Mouse (Mus musculus): Measurements from ENCODE around the gene Ctxn1.
"Not testable (repeated sequence)": the region's sequence is repeated elsewhere in the genome, so short reads cannot be mapped to it uniquely, and the experiment has no call there.

Gene Ctxn1

DNA sequence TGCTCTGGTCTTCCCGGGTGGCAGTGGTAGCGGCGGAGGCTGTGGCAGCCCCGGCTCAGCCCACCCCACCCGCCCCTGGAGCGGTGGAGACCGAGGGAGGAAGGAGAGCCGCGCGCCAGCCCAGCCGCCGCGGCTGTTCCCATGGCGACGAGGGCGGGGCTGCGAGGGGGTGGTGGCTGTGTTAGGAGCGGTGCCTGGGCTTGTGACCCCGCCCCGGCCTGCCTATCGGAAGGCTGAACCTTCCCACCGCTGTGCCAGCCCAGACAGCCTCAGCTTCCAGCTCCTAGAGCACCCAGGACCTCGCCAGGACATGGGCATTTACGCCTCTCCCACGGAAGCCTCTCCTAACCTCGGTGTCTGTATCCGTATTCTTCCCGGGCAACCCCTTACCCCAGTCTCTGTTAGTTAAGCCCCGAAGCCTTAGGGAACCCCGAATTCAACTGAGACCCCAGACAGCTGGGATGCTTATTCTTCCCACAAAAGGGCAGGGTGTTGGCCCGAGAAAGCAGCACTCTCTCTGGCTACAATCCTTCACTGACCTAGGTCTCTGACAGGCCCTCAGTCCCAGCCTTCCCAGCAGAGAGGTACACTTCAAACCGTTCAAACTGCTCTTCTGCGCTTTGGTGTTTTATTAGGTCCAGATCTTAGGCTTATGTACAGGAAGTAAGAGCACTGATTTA, at the start of gene Ctxn1:
TSS of gene Ctxn1 (minus strand) at position 150 of the 680 bp plus-strand sequence.
- peak; percentile 98 for DNase-seq (ENCODE audit: low read depth, low spot score)

DNA sequence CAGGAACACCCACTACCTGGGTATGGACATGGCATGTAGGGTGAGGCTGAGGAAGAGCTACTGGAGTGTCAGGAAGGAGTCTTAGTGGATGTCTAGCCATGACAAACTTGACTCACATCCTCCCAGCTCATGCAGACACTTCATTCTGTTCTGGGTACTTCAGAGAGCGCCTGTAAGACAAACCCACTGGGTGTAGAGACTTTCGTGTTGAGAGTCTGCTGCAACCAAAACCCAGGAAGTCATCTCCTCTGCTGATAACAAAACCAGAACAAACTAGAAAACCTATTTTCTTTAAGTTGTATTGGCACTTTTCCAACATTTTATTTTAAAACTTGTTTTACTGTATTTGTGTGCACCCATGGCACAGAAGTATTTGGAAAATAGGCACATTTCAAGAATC, 46.8 kb upstream of the Ctxn1 start:
- no peak for DNase-seq (ENCODE audit: low read depth, low spot score)

DNA sequence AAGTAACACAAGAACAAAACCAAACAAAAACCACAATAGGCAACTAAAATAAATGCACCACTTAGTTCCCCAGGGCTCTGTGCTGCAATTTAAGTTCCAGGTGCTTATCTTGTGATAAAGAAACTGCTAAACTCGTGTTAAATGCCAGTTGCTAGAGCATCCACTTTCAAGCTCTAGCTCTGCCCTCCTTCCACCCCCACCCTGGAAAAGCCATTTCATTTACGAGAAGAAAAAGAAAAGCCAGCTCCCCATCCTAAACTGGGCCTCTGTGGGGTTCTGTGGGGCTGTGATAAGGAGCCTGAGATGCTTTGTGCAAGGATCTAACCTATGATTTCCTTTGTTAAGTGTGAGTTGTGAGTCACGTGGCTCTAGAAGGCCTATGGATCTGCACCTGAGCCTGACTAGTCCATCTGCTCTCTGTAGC, 45.1 kb upstream of the Ctxn1 start:
- DNase-seq (ENCODE audit: low read depth, low spot score) = no peak

DNA sequence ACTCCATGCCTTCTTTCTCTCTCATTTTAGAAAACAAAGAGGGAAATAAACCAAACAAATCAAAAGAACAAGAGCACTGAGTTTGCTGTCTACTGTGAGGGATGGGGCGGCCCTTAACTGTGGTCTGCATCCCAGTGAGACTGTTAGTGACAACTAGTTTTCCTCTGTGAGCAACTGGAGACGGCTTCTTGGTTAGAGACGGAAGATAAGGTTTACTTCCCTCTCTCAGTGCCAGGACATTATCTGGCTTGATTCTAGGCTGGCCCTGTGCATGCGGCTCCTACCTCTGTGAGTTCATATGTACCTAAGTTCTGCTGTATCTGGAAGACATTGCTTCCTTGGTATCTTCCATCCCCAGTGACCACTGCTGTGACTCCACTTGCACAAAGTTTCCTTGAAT, 38.7 kb upstream of the Ctxn1 start:
- no peak for DNase-seq (ENCODE audit: low read depth, low spot score)

DNA sequence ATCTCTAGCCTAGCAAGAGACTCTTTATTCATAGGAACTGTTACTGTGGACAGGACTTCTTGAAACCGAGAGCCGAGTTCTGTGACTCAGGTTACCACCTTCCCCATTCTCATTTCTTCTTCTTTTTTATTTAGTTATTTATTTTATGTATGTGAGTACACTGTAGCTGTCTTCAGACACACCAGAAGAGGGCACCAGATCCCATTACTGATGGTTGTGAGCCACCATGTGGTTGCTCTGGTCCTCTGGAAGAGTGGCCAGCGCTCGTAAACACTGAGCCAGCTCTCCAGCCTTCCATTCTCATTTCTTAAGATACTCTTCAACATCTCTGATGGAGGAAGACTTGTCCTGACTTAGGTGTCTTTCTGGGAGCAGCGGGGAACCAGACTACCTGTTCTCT, 33.7 kb upstream of the Ctxn1 start:
- no peak for DNase-seq (ENCODE audit: low read depth, low spot score)

DNA sequence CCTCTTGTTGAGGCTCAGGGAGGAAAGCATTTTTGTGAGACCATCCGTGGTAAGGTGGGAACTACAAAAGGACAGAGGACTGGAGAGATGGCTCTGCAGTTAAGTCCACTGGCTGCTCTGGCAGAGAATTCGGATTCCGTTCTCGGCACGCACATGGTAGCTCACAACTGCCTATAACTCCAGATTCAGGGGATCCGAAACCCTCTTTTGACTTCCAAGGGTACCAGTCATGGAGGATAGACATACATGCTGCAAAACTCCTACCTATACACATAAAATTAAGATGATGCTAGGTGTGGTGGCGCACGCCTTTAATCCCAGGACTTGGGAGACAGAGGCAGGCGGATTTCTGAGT, 17.0 kb upstream of the Ctxn1 start:
- DNase-seq (ENCODE audit: low read depth, low spot score) = no peak

DNA sequence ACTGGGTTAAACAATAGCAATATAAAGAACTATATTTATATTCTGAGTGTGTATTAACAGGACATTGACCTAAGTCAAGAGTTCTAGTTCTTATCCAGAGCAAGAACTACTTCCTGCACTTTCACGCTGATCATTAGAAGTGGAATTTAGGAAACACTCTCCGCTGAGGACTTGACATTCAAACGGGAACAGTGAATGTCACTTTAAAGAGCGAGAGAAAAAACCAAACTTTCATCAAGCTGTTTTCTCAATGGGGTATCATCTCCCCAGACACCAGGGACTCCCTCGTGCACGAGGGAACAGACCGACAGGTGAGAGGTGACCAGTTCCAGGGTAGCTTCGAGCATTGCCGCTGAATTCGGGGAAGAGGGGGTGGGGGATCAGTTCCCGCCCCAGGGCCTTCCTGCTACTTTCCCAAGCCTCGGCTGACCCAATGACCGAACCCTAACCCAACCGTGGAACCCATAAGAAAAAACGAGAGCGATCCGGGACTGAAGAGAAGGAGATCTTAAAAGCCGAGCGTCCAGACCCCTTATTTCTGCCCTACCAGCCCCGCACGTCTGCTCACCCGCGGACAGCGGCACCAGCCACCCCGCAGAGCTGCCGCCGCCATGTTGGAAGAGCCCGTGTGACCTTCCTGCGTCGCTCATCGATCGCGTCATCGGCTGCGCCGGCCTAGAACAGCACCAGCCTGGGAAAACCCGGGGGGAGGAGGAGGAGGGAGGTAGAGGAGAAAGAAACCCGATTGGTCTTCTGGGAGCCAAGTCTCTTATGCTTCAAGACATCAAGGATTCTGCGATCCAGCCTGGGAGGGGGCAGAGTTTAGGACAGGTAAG, 16.4 kb upstream of the Ctxn1 start, which contains the start of gene Timm44:
TSS of gene Timm44 (minus strand) at position 639 of the 836 bp plus-strand sequence.
- DNase-seq (ENCODE audit: low read depth, low spot score) = peak; percentile 98

DNA sequence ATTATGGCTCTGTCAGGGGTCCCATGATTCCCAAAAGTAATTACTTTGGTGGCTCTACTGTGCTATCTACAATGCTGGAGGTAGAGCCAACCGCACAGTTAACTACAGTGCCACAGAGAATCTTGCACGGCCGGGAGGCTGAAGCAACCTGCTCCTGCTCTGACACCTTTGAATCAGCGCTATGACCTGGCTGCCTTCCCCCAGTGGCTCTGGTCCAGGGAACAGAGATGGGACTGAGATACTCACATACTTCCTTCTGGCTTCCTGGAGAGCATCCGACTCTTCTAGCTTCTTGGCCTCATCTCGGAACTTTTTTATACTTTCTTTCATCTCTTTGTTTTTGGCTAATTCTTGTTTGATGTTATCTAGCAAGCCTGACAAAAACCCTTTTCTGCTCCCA, 10.5 kb upstream of the Ctxn1 start:
- no peak for DNase-seq (ENCODE audit: low read depth, low spot score)

DNA sequence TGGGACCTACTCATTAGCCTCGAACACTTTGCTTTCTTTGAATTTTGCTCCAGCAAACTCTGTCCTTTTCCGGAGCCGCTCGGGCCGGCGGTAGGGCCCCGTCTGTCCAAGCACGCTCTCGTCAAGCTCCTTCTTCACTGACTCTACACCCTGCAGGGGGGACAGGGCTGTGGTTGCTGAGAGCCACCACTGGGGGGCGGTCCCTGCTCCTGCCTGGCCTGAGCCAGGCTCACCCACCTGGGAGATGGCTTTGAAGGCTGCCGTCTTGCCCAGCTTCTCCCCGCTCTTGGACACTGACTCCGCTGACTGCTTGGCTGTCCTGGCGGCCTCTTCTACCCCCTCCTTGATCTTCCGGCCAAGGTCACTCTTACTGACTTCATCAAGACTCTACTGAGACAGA, 8.6 kb upstream of the Ctxn1 start:
- peak; percentile 81 for DNase-seq (ENCODE audit: low read depth, low spot score)

DNA sequence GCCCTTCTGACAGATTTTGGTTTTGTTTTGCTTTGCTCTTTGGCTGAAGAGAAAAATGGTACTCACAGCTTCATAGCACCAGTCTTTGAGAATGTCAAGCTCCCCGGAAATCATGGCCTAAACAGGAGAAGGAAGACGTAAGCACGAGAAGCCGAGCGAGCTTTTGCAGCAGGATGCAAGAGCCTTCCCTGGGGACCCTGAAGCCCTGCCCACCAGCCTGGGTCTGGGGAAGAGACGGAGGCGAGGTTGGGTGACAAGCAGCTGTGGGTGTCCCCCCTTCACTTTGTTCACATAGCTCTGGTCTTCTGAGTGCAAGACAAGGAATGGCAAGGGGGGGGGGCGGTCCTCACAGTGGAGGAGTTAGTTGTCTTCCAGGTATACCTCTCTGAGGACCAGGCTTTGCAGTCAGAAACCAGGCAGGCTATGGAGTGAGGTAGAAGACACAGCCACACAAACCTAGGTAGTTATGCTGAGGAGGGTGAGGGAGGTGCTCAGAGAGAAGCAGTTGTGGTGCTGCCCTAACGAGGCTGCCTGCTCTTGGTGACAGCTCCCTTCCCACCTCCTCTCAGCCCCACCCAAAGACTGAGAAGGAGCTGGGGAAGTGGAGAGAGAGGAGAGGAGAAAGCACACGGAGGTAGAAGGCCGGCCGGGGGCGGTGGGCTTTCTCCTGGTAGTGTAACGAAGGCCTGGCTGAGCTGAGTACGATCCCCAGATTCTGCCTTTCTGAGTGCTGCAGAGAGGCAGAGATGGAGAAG, 6.3 kb upstream of the Ctxn1 start:
- no peak for DNase-seq (ENCODE audit: low read depth, low spot score)

DNA sequence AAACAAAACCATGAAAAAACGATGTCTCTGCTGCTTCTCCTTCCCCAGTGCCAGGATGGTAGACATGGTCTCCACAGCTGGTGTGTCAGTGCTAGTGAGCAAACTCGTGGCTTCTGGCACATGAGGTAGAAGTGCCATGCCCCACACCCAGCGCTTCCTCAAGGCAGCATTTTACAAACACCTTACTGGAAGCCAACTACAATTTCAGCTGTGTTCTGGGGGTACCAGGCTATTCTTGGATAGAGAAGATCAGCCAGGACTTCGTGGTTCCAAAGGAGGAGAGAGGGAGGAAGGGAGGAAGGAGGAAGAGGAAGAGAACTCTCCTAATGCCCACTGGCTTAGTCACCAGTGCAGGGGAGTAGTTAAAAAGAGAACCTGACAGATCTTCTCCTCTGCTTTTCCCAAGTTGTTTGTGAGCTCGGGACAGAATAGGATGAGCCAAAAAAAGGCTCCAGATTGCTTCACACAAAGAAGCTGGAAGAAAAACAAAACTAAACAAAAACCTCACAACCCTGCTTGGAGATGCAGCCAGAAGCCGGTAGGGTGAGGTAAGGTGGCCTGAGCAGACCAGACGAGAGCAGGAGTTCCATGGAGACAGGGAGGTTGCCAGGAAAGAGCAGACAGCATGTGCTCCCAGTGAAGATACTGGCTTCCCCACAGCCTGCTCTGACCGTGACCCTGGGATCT, 4.2 kb upstream of the Ctxn1 start:
- DNase-seq (ENCODE audit: low read depth, low spot score) = no peak

DNA sequence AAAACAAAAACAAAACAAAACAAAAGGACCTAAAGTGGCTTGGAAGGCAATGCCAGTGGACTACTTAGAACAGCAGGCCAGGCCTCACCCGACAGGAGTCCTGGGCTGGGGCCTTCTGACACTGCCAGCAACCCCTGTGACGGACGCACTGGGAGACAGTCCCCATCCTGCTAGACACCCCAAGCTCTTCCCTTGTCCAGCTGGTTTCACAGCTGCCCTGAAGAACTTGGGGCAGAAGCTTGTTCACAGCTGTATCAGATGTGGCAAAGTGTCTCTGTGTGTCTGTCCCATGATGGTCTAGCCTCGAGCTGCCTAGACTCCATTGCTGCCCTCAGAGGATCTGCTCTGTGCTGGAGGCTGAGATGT, 714 bp upstream of the Ctxn1 start:
- DNase-seq (ENCODE audit: low read depth, low spot score) = no peak

DNA sequence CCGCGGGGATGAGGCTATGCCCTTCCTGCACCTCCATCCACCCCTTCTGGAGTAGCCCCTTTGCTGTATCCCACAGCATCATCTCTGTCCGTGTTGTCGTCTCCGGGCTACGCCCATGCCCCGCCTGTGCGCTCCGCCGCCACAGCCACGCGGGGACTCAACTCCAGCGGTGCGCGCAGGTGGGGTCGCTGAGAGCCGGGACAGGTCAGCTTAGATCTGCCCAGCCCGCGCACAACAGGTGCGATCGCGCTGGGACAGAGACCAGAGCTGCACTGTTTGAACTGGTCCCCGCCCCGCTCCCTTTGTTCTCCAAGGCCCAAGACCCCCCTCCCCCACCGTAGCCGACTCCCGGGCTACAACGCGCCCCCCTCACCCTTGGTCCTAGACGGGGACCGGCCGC, 396 bp downstream of the Ctxn1 start:
- DNase-seq (ENCODE audit: low read depth, low spot score) = no peak

DNA sequence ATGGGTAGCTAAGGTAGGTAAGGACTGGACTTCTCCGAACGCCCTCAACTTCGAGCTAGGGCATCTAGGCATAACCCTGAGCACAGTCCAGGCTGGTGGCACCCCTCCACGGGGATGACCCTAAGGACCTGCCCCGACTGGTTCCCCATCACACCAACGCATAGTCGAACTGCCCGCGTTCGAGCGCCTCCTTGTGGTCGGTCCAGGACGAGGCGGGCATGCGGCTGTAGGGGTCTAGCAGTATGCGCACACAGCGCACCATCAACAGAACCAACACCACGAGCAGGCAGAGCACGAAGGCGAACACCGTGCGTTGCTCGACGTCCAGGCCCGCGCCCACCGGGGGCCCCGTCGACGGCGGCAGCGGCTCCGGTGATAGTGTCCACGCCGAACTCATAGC, 841 bp downstream of the Ctxn1 start:
- peak; percentile 91 for DNase-seq (ENCODE audit: low read depth, low spot score)

DNA sequence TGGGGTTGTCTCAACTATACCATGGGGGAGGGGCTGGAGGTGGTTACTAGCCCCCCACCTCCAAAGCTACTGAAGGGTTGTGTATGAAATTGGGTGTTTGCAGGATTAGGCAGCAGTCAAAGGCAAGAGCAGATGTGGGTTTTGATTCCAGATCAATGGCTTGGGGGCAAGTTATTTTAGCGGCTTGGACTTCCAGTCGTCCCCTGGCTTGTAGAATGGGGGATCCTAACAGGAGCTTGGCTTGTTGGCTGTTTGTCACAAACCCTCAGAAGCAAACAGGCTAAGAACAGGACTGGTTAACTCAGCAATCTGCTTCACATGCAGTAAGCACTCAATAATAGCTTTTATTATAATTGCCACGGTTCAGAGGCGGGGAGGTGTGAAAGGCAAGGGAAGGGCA, 1.7 kb downstream of the Ctxn1 start:
- DNase-seq (ENCODE audit: low read depth, low spot score) = no peak

DNA sequence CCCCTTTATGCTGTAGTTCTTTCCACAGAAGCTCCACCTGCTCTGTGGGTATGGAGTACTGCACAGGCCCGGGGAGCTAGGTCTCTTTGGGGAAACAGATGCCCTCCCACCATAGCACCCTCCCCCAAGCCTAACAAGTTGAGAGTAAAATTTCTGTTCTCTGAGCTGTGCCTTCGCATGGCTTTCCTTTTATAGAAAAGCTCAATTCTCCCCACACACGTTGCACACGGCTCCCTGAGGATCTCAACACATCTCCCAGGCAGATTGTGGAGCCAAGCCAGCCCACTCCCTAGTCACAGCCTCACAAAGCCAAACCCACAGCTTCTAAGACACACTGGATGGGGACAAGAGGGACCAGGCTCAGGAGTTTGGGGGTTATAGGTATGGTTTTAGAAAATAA, 2.2 kb downstream of the Ctxn1 start:
- no peak for DNase-seq (ENCODE audit: low read depth, low spot score)

DNA sequence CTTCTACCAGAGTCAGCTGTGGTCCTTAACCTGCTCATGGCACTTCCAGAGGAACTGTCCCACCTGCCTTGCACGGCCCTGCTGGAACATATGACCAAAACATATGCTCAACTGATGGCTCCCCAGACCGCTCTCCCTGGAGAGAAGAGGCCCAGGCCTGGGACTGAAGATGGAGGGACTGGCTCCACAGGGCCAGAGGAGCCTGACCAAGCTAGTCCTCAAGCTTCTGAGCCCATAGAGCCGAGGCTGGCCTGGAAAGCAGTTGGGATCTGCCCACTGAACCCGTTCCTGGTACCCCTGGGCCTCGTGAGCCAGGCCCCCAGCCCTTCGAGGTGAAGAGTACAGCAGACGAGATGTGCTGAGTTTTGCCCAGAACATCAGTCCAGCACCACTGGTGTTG, 3.6 kb downstream of the Ctxn1 start:
- DNase-seq (ENCODE audit: low read depth, low spot score) = not testable (repeated sequence)

DNA sequence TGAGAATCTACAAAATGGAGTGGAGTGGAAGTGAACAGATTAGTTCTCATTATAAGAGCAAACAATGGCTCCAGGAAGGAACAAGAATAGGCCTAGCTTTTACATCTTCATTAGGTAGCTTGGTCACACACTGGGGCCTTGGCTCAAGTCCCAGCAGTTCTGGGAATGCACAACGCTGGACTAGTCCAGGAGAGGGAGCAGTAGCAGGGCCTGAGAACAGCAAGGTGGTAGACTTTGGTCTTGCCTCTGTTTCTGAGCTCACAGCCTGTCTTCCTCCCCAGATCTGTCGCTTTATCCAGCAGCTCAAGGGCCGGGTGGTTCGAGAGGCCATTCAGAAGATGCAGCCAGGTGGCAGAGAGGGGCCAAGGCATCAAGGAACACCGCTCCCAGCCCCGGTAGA, 5.1 kb downstream of the Ctxn1 start:
- DNase-seq (ENCODE audit: low read depth, low spot score) = peak; percentile 55

DNA sequence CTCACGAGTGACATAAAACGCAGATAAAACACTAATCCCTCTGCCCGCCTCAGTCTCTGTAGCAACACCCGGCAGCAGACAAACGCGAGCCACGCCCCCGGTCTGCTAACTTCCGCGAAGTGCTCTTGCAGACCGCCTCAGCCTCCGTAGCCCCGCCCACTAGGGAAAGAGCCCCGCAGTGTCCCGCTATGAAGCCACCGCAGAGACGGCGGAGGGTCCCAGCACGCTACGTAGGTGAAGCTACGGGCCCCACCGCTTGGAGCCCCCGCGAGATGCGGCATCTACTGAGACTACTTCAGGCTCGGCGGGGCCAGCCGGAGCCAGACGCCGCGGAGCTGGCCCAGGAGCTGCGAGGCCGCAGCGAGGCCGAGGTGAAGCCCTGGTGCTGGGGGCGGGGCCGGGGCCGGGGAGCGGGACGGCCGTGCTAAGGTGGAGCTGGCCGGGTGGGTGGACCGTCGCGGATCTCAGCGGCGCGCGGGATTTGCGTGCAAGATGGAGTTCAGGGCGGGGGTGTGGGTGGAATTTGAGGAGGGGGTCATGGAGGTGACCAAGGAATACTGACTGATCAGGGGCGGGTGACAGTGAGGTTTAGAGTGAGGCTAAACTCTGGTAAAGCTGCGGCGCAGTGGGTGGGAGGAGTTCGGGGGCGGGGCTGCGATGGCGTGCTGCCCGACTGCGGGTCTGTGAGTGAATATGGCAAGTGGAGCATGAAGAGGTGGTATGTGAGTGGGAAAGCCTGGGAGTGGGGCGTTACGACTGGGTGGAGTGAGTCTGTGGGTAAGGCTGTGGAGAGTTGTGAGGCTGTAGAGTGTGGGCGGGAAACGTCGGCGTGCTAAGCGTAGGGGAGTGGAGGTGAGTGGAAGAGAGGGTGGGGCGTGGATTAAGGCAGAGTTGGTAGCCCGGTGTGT, 5.9 kb downstream of the Ctxn1 start, which contains the start of gene Snapc2:
TSS of gene Snapc2 (plus strand) at position 147 of the 908 bp plus-strand sequence.
- peak; percentile 97 for DNase-seq (ENCODE audit: low read depth, low spot score)

DNA sequence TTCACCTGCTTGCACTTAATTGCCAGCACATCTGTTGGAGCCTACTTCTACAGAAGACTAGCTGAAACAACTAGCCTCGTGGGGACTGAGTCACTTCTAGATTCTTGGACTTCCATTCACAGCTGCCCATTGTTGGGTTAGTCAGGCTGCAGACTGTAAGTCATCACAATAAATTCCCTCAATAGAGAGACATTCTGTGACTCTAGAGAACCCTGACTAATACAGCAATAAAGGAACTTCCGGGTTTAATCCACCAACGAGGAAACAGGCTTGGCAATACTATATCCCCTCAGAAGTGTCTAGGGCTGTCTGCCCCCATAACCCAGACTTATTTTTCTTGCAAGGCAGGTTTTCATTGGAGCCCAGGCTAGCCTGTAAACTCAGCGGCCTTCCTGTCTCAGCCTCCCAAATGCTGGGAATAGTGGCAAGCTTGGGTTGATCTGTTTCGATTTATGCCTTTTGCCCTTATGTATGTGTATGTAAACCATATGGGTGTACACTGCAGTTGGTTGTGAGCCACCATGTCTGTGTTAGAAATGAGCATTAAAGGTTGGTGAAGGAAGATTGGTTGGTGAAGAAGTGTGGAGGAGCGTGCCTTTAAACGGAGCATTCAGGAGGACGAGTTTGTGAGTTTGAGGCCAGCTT, 6.8 kb downstream of the Ctxn1 start:
- DNase-seq (ENCODE audit: low read depth, low spot score) = no peak

Measured in ZHBTc4 (cell line).